Mouse (Mus musculus): ENCODE data around the gene Gtf2i. TPM values are rescaled to one million over a fixed set of nuclear protein-coding genes. Genes with fewer than 3 reads are reported as not detected.
A peak's percentile ranks its signal among the peaks of the same experiment; 100 is the strongest.

Gene Gtf2i
- polyA plus RNA-seq, 1 experiment from 2014 or later, result 200 TPM

DNA sequence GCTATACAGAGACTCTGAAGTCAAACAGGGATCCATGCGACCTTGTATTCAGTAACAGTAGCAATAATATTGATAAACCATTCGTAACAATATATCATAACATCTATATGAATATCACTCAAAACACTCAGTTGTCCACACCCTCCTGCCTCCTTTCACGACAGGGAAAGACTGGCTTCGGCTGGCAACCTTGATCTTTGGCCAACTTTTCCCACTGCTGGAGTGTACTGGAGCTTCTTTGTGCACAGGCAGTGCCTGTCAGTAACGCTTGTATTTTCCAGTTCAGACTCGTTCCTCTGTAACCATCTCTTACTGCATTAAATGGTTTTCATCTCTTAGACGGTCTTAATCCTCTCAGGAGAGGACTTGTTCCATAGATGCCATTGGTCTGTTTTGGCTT, 2.2 kb upstream of the Gtf2i start:
- 72% methylated on average over 7 of the region's 7 CpGs for WGBS
- Histone ChIP-seq H3K27ac (replicated peaks) (peak overlapping the region; percentile 100), H3K27me3 (replicated peaks; ENCODE audit: low read depth, poor library complexity, severe bottlenecking) (no peaks in the 10 kb centered on the region), H3K4me1 (peaks cover 40% of the 10 kb centered on the region), H3K4me3 (no peak overlapping the region), H3K36me3 (replicated peaks) (peaks cover 5% of the 10 kb centered on the region), H3K9me3 (no peaks in the 10 kb centered on the region)
- DNase-seq (ENCODE audit: low spot score), result no peak

DNA sequence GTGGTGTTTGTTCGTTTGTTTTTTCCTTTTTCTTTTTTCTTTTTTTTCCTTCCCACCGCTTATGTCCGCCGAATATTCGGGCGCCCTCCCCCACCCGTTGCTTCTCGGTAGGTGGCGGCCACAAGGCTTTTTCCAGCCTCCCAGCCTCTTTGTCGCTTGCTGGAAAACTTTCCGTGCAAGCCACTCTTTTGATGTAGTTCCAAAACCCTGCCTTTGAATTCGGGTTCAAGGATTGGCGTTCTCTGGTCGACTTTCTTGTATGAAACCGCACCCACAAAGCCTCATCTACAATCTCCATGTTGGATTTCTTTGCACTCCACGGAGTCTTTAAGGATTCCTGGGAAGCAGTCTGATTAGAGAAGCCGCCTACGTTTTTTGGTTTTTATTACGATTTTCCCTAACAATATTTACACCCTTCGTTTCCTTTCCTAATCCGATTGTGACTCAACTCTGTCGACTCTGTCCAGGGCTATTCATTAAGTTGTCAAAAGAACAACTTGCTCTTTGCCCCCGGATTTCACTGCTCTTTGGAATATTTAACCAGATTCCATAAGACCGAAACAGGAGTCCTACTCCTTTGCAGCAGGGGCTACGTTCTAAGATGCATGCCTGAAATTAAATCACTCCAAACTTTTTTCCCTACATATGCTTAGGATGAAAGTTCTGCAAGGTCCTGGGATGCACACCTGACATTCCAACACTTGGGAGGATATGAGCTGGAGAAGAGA, 1.2 kb upstream of the Gtf2i start:
- H3K27me3 ChIP-seq (replicated peaks; ENCODE audit: low read depth, poor library complexity, severe bottlenecking), result no peaks in the 10 kb centered on the region
- H3K9me3 ChIP-seq, result no peaks in the 10 kb centered on the region
- WGBS, result 1% methylated on average over 25 of the region's 25 CpGs
- DNase-seq (ENCODE audit: low spot score), result peak; percentile 70
- H3K27ac ChIP-seq (replicated peaks), result peak overlapping the region; percentile 100
- peak overlapping the region; percentile 89 for H3K4me3 ChIP-seq
- peaks cover 44% of the 10 kb centered on the region for H3K4me1 ChIP-seq
- peaks cover 14% of the 10 kb centered on the region for H3K36me3 ChIP-seq (replicated peaks)

GRCm38 (mm10) chr5:134314068-134314674, 389 bp downstream of the Gtf2i start:
- H3K27ac ChIP-seq (replicated peaks), result peak overlapping the region; percentile 100
- peaks cover 45% of the 10 kb centered on the region for H3K4me1 ChIP-seq
- under 1% methylated on average over 54 of the region's 64 CpGs for WGBS
- H3K4me3 ChIP-seq, result peak overlapping the region; percentile 89
- H3K36me3 ChIP-seq (replicated peaks), result peaks cover 30% of the 10 kb centered on the region
- no peaks in the 10 kb centered on the region for H3K9me3 ChIP-seq
- no peak for DNase-seq (ENCODE audit: low spot score)
- H3K27me3 ChIP-seq (replicated peaks; ENCODE audit: low read depth, poor library complexity, severe bottlenecking), result no peaks in the 10 kb centered on the region

- Histone ChIP-seq H3K27ac (replicated peaks) (peak overlapping the region; percentile 100), H3K4me1 (peaks cover 41% of the 10 kb centered on the region), H3K4me3 (peak overlapping the region; percentile 89), H3K27me3 (replicated peaks; ENCODE audit: low read depth, poor library complexity, severe bottlenecking) (no peaks in the 10 kb centered on the region), H3K36me3 (replicated peaks) (peaks cover 36% of the 10 kb centered on the region), H3K9me3 (no peaks in the 10 kb centered on the region)
- under 1% methylated on average over 65 of the region's 68 CpGs for WGBS
- peak; percentile 98 for DNase-seq (ENCODE audit: low spot score)
Measured at GRCm38 (mm10) chr5:134313451-134314067, 1.0 kb downstream of the Gtf2i start.

DNA sequence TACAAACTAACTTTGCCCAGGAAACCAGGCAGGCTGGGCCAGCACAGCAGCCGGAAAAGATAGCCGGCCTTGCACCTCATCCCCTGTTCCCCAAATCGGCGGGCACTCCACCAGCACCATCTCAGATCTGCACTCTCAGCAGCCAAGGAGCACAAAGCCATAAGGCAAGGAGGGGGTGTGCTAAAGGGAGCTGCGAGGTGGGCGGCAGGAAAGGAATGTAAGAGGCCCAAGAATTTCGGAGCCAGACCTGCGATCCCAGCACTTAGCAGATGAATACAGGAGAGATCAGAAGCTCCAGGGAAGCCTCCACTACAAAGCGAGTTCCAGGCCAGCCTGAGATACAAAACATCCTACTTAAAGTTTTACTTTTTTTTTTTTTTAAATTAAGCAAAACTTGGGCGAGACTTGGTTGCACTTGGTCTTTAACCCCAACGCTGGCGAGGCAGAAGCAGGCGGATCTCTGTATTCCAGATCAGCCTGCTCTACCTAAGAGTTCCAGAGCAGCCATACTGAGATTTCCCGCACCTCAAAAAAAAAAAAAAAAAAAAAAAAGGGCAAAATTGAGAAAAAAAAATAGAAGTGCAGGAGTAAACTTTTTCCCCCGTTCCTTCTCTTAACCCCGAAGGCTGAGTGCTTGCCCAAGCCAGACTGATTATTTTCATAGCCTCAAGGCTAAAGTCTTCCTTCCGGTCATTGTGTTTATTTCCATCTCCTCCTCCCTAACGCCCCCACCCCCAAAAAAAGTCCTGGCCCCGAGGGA, 1.7 kb downstream of the Gtf2i start:
- Histone ChIP-seq H3K36me3 (replicated peaks) (peaks cover 43% of the 10 kb centered on the region), H3K4me3 (peak overlapping the region; percentile 89), H3K27ac (replicated peaks) (peak overlapping the region; percentile 100), H3K9me3 (no peaks in the 10 kb centered on the region), H3K27me3 (replicated peaks; ENCODE audit: low read depth, poor library complexity, severe bottlenecking) (no peaks in the 10 kb centered on the region), H3K4me1 (peaks cover 37% of the 10 kb centered on the region)
- peak; percentile 62 for DNase-seq (ENCODE audit: low spot score)
- WGBS, result 5% methylated on average over 19 of the region's 19 CpGs

DNA sequence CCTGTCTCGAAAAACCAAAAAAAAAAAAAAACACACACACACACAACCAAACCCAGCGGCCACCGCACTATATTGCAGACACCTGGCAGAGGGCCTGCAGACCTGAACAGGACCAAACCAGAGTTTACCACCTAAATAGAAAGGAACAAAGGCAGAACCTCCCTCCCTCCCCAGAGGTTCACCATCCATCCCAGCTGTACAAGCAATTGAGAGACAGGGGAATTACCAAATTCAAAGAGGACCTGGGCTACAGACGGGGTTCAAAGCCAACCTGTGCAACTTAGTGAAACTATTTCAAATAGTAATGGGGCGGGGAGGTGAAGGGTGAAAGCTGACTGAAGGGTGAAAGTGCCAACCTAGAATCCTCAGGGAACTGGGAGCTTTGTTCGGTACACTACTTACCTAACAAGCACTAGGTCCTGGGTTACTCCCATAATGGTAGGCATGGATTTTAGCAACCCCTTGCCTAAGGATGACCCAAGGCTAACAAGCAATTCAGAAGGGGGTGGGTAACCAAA, 2.6 kb downstream of the Gtf2i start:
- Histone ChIP-seq H3K9me3 (no peaks in the 10 kb centered on the region), H3K4me3 (peak overlapping the region; percentile 89), H3K4me1 (peaks cover 35% of the 10 kb centered on the region), H3K36me3 (replicated peaks) (peaks cover 52% of the 10 kb centered on the region), H3K27ac (replicated peaks) (peak overlapping the region; percentile 100), H3K27me3 (replicated peaks; ENCODE audit: low read depth, poor library complexity, severe bottlenecking) (no peaks in the 10 kb centered on the region)
- WGBS, result 76% methylated on average over 6 of the region's 6 CpGs
- no peak for DNase-seq (ENCODE audit: low spot score)

DNA sequence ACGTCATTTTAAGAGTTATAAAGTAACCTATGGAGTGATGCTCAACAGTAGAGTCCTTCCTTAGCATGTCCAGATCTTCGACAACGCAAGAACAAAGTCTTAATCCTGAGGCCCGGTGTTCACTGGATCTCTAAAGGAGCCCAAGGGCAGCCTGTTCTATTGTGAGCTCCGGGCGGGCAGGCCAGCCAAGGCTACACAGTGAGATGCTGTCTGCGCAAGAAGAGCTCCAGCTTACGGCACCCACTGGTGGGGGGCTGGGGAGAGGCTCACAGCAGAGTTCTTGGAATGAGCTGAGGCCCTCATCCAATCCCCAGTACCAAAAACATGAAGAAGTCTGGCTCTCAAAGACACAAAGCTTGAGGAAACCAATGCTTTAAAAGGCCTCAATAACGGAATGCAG, 4.4 kb downstream of the Gtf2i start:
- DNase-seq (ENCODE audit: low spot score), result no peak
- 96% methylated on average over 9 of the region's 9 CpGs for WGBS

GRCm38 (mm10) chr5:134309345-134309744, 5.2 kb downstream of the Gtf2i start:
- DNase-seq (ENCODE audit: low spot score), result no peak
- no peaks in the 10 kb centered on the region for H3K27me3 ChIP-seq (replicated peaks; ENCODE audit: low read depth, poor library complexity, severe bottlenecking)
- peak overlapping the region; percentile 11; the same call in 1 of the 2 replicates for H3K4me3 ChIP-seq
- H3K9me3 ChIP-seq, result no peaks in the 10 kb centered on the region
- no peak overlapping the region for H3K27ac ChIP-seq (replicated peaks)
- 95% methylated on average over 1 of the region's 1 CpGs for WGBS
- peaks cover 27% of the 10 kb centered on the region for H3K4me1 ChIP-seq
- H3K36me3 ChIP-seq (replicated peaks), result peaks cover 78% of the 10 kb centered on the region

More for the DNA sequence above, 4.4 kb downstream of the Gtf2i start:
- Histone ChIP-seq H3K36me3 (replicated peaks) (peaks cover 70% of the 10 kb centered on the region), H3K27ac (replicated peaks) (no peak overlapping the region), H3K4me1 (peaks cover 20% of the 10 kb centered on the region), H3K4me3 (peak overlapping the region; percentile 32; the same call in 1 of the 2 replicates), H3K9me3 (no peaks in the 10 kb centered on the region), H3K27me3 (replicated peaks; ENCODE audit: low read depth, poor library complexity, severe bottlenecking) (no peaks in the 10 kb centered on the region)

DNA sequence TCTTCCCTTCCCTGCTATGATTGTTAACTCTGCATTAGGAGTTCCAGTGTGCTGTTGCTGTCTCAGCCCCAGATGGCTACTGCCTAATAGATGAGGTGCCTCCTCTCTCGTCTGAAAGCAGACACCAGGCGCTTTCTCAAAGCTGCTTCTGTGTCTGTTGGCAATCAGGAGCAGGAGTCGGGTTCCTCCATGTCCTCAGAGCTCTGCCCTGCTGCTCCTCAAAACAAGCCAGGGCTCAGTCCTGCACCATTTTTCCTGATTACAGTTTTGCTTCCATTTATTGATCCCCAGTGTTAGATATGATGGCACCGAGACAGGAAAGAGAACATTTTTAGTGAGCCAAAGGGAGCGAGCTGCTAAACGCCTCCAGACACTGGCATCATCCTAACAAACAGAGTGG, 9.9 kb downstream of the Gtf2i start:
- Histone ChIP-seq H3K27ac (replicated peaks) (no peak overlapping the region), H3K27me3 (replicated peaks; ENCODE audit: low read depth, poor library complexity, severe bottlenecking) (no peaks in the 10 kb centered on the region), H3K36me3 (replicated peaks) (peaks cover 100% of the 10 kb centered on the region), H3K4me1 (0 out of 2 replicates have a peak, but pooled peaks cover 8% of the 10 kb centered on the region), H3K4me3 (no peak overlapping the region), H3K9me3 (peaks cover 9% of the 10 kb centered on the region; the same call in 1 of the 2 replicates)
- 79% methylated on average over 6 of the region's 6 CpGs for WGBS
- DNase-seq (ENCODE audit: low spot score), result no peak

DNA sequence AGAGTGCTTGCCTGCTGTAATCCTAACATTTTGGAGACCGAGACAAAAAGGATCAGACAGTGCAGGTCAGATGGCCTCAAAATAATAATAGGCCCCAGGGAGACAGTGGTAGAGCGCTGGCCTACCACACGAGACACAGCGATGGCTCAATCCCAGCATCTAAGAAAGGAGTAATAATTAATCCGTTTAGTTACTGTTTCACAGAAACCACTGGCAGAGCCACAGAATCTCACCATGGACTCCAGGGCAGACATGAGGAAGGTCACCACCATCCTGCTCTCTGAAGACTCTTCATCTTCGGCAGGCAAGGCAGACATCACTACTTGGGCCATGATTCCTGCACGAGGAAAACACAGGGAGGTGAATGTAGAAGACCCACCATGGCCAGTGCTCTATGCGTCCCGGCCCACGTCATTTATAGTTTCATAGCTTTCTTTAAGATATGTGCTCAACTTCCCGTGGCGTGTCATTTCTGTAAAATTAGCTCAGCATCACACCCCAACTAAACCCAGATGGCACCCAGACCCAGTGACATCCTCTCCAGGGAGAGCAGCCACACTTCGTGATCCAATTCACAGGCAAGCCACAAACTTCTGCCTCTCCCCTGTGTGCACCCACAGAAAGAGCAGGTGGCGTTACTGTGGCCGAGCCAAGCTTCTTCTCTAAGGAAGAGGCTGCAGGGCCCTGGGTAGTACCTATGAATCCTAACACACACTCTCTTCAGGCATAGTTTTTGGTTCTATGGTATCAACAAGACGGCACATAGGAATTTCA, 19.1 kb downstream of the Gtf2i start:
- H3K4me1 ChIP-seq, result no peaks in the 10 kb centered on the region
- peaks cover 99% of the 10 kb centered on the region for H3K36me3 ChIP-seq (replicated peaks)
- no peak overlapping the region for H3K4me3 ChIP-seq
- no peak overlapping the region for H3K27ac ChIP-seq (replicated peaks)
- H3K27me3 ChIP-seq (replicated peaks; ENCODE audit: low read depth, poor library complexity, severe bottlenecking), result no peaks in the 10 kb centered on the region
- 96% methylated on average over 16 of the region's 16 CpGs for WGBS
- no peak for DNase-seq (ENCODE audit: low spot score)
- H3K9me3 ChIP-seq, result peaks cover 8% of the 10 kb centered on the region; the same call in 1 of the 2 replicates

GRCm38 (mm10) chr5:134294606-134295005, 20.0 kb downstream of the Gtf2i start:
- Histone ChIP-seq H3K4me3 (no peak overlapping the region), H3K9me3 (peaks cover 8% of the 10 kb centered on the region; the same call in 1 of the 2 replicates), H3K36me3 (replicated peaks) (peaks cover 99% of the 10 kb centered on the region), H3K27me3 (replicated peaks; ENCODE audit: low read depth, poor library complexity, severe bottlenecking) (no peaks in the 10 kb centered on the region), H3K4me1 (no peaks in the 10 kb centered on the region), H3K27ac (replicated peaks) (no peak overlapping the region)
- DNase-seq (ENCODE audit: low spot score), result no peak
- 93% methylated on average over 7 of the region's 7 CpGs for WGBS
